Mouse (Mus musculus) embryonic facial prominence, embryonic 10.5 days (tissue): ENCODE measurements around the gene Kcnn1. TPM values are rescaled to one million over a fixed set of nuclear protein-coding genes. Genes with fewer than 3 reads are reported as not detected.
"Not testable (repeated sequence)": the region's sequence is repeated elsewhere in the genome, so short reads cannot be mapped to it uniquely, and the experiment has no call there.

Source experiments
- DNase-seq: peaks from one replicate; pipeline ENCODE4 v3.0.0-alpha.2; 2017; ENCODE audit warnings: low spot score
- H3K27ac ChIP-seq: fragments of 300-500 bp; sonication (generic); replicated peaks from 2 replicates; pipeline ENCODE4 v1.5.1; 2016; ENCODE audit warnings: mild to moderate bottlenecking
- H3K27me3 ChIP-seq: fragments of 300-500 bp; sonication (generic); replicated peaks from 2 replicates; pipeline ENCODE4 v1.6.1; 2016; ENCODE audit warnings: low read depth, mild to moderate bottlenecking; ENCODE audit not compliant: poor library complexity, severe bottlenecking
- H3K36me3 ChIP-seq: fragments of 300-500 bp; sonication (generic); replicated peaks from 2 replicates; pipeline ENCODE4 v1.6.1; 2016; ENCODE audit warnings: mild to moderate bottlenecking, moderate library complexity
- H3K4me1 ChIP-seq: fragments of 300-500 bp; sonication (generic); 2 replicates; pipeline ENCODE4 v1.6.1; 2016
- H3K4me3 ChIP-seq: fragments of 300-500 bp; sonication (generic); 2 replicates; pipeline ENCODE4 v1.5.1; 2016; ENCODE audit warnings: mild to moderate bottlenecking, moderate library complexity
- H3K9me3 ChIP-seq: fragments of 300-500 bp; sonication (generic); 2 replicates; pipeline ENCODE4 v1.6.1; 2016; ENCODE audit warnings: mild to moderate bottlenecking
- WGBS: fragments of 180-500 bp; shearing (Covaris S2); methylation state at CpG from one replicate; pipeline ENCODE4 v1.1.7; 2016; 5-methylcytosine and 5-hydroxymethylcytosine counted together
- polyA plus RNA-seq: library from polyadenylated mRNA; unstranded; fragments of >200 nt; fragmentation: Nextera tagmentation; extraction: Ambion mirVana; gene quantifications from 2 replicates; pipeline ENCODE4 v1.2.1, GENCODE M21; 2016

The Kcnn1 gene
- polyA plus RNA-seq, 1 experiment from 2014 or later, result 5.1 TPM

DNA sequence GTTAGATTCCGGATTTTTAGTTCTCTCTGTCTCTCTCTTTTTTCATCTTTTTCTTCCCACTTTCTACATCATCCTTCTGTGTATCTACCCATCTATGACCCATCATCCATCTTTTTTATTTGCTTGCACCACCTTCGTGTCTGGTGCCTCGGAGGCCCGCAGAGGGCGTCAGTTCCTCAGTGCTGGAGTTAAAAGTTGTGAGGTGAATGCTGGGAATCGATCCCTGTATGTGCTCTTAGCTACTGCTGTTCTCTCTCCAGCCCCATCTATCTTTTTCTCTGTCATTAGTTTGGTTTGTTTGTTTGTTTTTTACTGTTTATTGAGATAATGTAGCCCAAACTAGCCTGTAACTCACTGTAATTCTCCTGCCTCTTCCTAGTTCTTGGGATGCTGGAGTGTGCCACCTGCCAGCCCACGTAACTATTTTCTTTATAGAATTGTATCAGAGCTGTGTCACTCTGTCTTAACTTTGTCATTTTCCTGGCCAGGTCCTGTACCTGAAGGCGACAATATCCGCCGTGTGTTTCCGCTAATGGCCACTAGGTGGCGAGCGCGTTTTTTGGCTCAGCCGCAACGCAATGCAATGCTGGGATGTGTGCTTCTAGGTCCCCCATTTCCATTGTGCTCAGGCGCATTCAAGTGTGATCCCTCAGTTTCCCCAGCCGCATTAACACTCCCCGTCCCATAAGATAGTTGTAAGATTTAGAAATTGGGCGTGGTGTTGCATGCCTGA, 34.8 kb upstream of the Kcnn1 start:
- peak overlapping the region; percentile 98 for H3K27ac ChIP-seq
- peak; percentile 87 for DNase-seq
- no peaks in the 10 kb centered on the region for H3K9me3 ChIP-seq
- H3K27me3 ChIP-seq, result peaks cover 29% of the 10 kb centered on the region
- WGBS, result under 1% methylated on average over 20 of the region's 20 CpGs
- H3K4me3 ChIP-seq, result peak overlapping the region; percentile 88
- H3K36me3 ChIP-seq, result peaks cover 34% of the 10 kb centered on the region
- H3K4me1 ChIP-seq, result peaks cover 32% of the 10 kb centered on the region

DNA sequence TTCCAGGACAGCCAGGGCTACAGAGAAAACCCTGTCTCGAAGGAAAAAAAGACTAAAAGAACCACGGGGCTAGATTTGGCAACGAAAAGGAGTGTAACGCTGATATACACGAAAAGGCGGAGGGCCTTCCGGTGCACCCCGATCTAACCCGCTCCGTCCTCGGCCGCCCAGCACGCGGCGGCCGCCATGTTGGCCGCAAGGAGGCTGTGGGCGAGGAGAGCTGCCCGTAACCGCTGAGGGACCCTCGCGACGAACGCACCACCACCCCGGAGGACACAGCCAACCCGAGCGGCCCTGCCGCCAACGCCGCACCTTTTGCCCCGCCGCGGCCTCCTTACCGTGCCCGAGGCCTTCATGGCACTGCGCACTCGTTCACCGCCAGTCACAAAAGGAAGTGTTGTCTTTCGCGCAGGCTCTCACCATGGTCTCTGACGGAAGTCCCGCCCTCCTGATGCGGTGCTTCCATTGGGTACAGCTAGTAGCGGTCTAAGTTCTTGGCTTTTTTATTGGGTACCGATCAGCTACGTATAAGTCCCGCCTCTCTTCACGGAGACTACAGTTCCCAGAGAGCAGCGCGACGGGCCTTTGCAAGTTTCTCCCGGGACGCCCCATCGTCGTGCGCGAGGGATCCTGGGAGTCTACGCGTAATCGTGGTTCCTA, 34.1 kb upstream of the Kcnn1 start, which contains the start of gene Rpl18a:
Gene Rpl18a, minus strand, starts transcription at position 392 of the 660 bp plus-strand sequence.
- DNase-seq, result peak; percentile 95
- H3K4me3 ChIP-seq, result peak within 1 kb of the TSS; percentile 88
- peaks cover 34% of the 10 kb centered on the region for H3K36me3 ChIP-seq
- under 1% methylated on average over 60 of the region's 60 CpGs for WGBS
- H3K9me3 ChIP-seq, result no peaks in the 10 kb centered on the region
- H3K4me1 ChIP-seq, result peaks cover 39% of the 10 kb centered on the region
- peak within 1 kb of the TSS; percentile 98 for H3K27ac ChIP-seq
- H3K27me3 ChIP-seq, result peaks cover 32% of the 10 kb centered on the region

- Histone ChIP-seq H3K27ac (peak overlapping the region; percentile 98), H3K27me3 (peaks cover 37% of the 10 kb centered on the region), H3K36me3 (peaks cover 34% of the 10 kb centered on the region), H3K4me3 (peak overlapping the region; percentile 88), H3K9me3 (no peaks in the 10 kb centered on the region), H3K4me1 (peaks cover 46% of the 10 kb centered on the region)
- DNase-seq, result no peak
- 5% methylated on average over 25 of the region's 25 CpGs for WGBS
Measured at GRCm38 (mm10) chr8:70896316-70897020, 33.4 kb upstream of the Kcnn1 start.

DNA sequence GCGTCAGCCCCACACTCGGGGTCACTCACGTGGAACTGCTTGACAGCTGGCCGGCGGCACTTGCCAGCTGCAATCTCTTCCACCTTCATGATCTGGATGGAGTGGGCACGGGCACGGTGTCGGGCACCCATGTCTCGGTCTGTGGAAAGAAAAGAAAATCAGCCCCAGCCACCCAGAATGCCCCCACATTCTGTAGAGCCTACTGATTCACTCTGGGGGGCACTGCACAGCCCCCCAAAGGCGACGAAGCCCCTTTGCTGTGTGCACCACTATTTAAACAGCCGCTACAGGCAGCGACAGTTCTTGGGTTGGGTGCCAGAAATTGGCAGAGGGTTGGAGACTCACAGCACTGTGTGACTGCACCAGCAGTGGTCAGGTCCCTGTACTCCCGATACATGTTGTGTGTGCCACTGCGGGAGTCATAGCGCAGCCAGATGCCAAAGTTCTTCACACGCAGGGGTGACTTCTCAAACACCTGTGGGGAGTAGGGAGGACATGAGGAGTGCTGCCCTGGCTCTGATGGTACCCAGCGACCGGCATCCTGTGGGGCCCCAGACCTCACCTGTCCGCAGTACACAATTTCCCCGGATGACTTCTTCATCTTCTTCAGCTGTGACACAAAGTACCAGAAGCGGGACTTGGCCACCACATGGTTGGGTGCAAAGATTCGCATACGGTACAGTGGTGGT, 32.7 kb upstream of the Kcnn1 start:
- not testable (repeated sequence) for DNase-seq, H3K9me3 ChIP-seq
- Histone ChIP-seq H3K4me3 (peak overlapping the region; percentile 88), H3K27me3 (peaks cover 44% of the 10 kb centered on the region), H3K4me1 (peaks cover 51% of the 10 kb centered on the region), H3K36me3 (peaks cover 34% of the 10 kb centered on the region), H3K27ac (peak overlapping the region; percentile 98; the same call in 1 of the 2 replicates)
- 85% methylated on average over 24 of the region's 24 CpGs for WGBS

DNA sequence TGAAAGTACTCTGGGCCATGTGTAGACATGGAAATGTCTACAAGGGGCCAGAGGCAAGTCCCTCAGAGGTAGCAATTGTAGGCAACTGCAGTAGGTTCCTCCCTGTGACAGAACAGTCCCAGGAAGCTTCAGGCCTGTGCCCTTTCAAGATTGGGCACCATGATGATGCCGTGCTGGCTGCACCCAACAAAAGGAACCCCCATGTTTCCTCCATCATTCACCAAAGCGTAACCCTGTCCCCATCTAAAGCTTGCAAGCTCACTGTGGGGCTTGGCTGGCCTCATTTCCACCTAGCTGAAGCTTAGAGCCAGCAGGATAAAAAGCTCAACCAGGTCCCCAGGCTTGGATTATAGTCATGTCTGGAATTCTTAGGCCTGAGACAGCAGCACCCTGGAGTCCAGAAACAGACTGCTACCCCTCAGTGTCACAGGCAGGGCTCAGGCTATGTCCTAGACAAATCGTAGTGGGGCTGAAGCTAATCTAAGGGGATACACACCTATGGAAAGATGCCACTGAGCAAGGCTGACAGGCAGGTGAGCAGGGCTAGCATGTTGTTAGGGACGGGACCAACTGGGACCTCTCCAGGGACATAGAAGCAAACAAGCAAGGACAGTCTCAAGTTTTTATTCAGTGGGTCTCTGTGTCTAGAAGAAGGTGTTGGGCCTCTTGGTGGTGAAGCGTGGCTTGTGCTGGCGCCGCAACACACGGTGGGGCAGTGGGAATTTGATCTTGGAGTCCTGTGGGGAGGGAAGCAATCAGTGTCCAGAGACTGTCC, 31.9 kb upstream of the Kcnn1 start:
- Histone ChIP-seq H3K9me3 (no peaks in the 10 kb centered on the region), H3K4me1 (peaks cover 51% of the 10 kb centered on the region), H3K4me3 (0 out of 2 replicates have a peak overlapping the region, but pooled peaks have one; percentile 88), H3K27ac (no peak overlapping the region), H3K27me3 (peaks cover 52% of the 10 kb centered on the region), H3K36me3 (peaks cover 34% of the 10 kb centered on the region)
- 90% methylated on average over 8 of the region's 8 CpGs for WGBS
- no peak for DNase-seq

DNA sequence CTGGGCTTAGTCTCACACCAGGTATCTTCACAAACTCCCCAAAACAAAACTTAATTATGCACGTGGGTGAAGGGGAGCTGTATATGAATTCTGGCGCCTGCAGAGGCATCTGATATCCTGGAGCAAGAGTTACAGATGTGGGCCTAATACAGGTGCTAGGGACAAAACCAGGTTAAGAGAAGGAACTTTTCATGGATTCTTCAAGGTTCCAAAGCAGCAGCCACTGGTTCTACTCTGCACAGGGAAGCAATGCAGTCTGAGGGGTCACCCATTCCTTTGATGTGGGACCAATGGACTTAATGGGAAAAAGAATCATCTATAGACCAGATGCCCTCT, 31.3 kb upstream of the Kcnn1 start:
- Histone ChIP-seq H3K4me1 (peaks cover 51% of the 10 kb centered on the region), H3K9me3 (no peaks in the 10 kb centered on the region), H3K27me3 (peaks cover 58% of the 10 kb centered on the region), H3K27ac (no peak overlapping the region), H3K4me3 (no peak overlapping the region), H3K36me3 (peaks cover 34% of the 10 kb centered on the region)
- no peak for DNase-seq
- WGBS, result 67% methylated on average over 2 of the region's 2 CpGs

- Histone ChIP-seq H3K27ac (no peak overlapping the region), H3K36me3 (peaks cover 34% of the 10 kb centered on the region), H3K4me1 (peaks cover 50% of the 10 kb centered on the region), H3K9me3 (no peaks in the 10 kb centered on the region), H3K27me3 (peaks cover 63% of the 10 kb centered on the region), H3K4me3 (peak overlapping the region; percentile 8; the same call in 1 of the 2 replicates)
- peak; percentile 89 for DNase-seq
- 29% methylated on average over 12 of the region's 12 CpGs for WGBS
Measured at GRCm38 (mm10) chr8:70893656-70894384, 30.8 kb upstream of the Kcnn1 start.

- 26% methylated on average over 20 of the region's 20 CpGs for WGBS
- DNase-seq, result no peak
- no peak overlapping the region for H3K27ac ChIP-seq
- peaks cover 71% of the 10 kb centered on the region for H3K27me3 ChIP-seq
- H3K4me3 ChIP-seq, result peak overlapping the region; percentile 50
- no peaks in the 10 kb centered on the region for H3K9me3 ChIP-seq
- peaks cover 43% of the 10 kb centered on the region for H3K4me1 ChIP-seq
- peaks cover 34% of the 10 kb centered on the region for H3K36me3 ChIP-seq
Measured at GRCm38 (mm10) chr8:70892896-70893655, 30.0 kb upstream of the Kcnn1 start.

DNA sequence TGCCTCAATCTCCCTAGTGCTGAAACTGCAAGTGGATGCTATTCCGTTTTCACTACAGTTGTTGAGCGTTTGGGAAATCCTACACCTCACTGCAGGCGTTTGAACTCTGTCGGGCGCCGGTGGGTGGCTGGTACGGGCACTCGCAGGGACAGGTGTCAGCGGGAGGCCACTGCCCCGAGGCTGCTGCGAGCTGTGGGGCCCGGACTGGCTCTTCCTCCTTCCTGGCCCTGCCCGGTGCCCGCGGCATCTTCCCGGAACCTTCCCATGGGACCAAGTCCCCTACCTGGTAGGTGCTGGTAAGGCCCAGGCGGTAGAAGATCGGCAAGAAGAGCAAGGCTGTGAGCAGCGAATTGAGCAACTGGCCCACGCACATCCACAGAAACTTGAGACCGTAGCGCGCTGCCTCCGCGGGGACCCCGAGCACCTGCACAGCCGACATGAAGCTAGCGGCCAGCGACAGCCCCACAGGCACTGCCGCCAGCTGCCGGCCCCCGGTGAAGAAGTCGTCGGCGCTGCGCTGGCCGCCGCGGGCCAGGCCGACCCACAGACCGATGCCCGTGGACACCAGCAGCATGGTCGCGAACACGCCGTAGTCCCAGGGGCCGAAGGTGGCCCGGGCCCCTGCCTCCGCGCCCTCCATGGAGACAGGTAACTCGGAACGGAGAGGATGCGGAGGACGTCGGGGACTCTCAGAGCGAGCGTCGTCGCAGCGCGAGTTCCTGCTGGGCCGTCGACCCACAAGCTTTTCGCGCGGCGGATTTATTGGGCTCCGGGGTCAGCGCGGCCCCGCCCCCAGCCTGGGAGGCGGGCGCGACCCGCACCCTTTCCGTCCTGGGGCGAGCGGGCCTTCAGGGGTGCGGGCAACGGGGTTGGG, 29.2 kb upstream of the Kcnn1 start, which contains the start of gene Slc5a5:
Gene Slc5a5, minus strand, starts transcription at position 736 of the 874 bp plus-strand sequence.
- peaks cover 71% of the 10 kb centered on the region for H3K27me3 ChIP-seq
- H3K9me3 ChIP-seq, result no peaks in the 10 kb centered on the region
- 3% methylated on average over 80 of the region's 80 CpGs for WGBS
- H3K36me3 ChIP-seq, result peaks cover 34% of the 10 kb centered on the region
- H3K4me3 ChIP-seq, result peak within 1 kb of the TSS; percentile 50
- 0 out of 2 replicates have a peak within 1 kb of the TSS, but pooled peaks have one; percentile 14 for H3K27ac ChIP-seq
- peaks cover 49% of the 10 kb centered on the region for H3K4me1 ChIP-seq
- DNase-seq, result peak; percentile 60

- Histone ChIP-seq H3K4me3 (peak overlapping the region; percentile 50), H3K4me1 (peaks cover 47% of the 10 kb centered on the region), H3K36me3 (peaks cover 34% of the 10 kb centered on the region), H3K27ac (no peak overlapping the region), H3K27me3 (peaks cover 75% of the 10 kb centered on the region), H3K9me3 (no peaks in the 10 kb centered on the region)
- 4% methylated on average over 21 of the region's 21 CpGs for WGBS
- peak; percentile 70 for DNase-seq
Measured at GRCm38 (mm10) chr8:70891356-70891755, 28.3 kb upstream of the Kcnn1 start.
